Mouse (Mus musculus) activated CD4-positive, CD25-positive, alpha-beta regulatory T cell, adult 4 months (primary cell): ENCODE measurements around the gene Olfr619. TPM values are rescaled to one million over a fixed set of nuclear protein-coding genes. Genes with fewer than 3 reads are reported as not detected.

Experiments
- ATAC-seq: one replicate; pipeline ENCODE4 v1.8.0; 2017
- polyA plus RNA-seq, 2 experiments: library from polyadenylated mRNA; unstranded; fragments of 100-300 nt; shearing (Covaris generic); gene quantifications; one replicate each; pipeline ENCODE4 v1.2.1; 2017

The Olfr619 gene
- not detected for polyA plus RNA-seq

DNA sequence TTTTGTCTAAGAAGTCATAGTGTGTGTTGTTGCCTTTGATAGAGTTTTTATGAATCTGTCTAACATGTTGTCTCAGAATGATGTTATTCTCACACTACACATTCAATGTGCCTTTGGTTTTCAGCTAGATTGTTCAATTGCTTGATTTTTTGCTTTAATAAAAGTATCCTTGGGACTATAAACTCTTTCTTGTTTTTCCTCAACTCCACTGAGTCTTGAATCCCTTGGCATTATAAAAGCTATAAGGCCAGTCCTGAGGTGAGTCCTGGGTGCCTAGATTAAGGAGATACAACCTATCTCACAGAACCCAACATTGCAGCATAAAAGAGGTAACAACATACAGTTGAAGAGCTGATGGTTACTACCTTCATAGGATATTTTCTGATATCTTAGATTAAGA lies at the start of gene Olfr619:
Gene Olfr619 (plus strand): TSS at position 301 of the 400 bp plus-strand sequence.
- no peak for ATAC-seq

DNA sequence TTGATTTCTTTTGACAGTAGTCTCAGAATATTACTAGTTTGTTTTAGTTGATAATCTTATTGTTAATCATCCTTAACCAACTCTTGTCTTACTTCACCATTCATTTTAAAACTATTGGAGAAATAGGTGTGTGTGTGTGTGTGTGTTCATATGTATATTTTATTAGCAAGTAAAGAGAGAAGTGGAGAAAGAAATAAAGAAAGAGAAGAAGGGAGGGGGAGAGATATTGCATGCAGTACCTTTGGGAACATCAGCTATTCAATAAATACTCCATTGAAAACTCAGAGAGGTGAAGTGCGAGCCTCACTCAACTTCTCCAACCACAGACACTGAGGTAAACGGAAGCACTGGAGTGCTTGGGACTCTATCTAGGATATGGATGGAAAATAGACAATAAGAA lies 44.6 kb upstream of the Olfr619 start, which contains the start of gene Olfr615:
Gene Olfr615 (plus strand): TSS at position 301 of the 400 bp plus-strand sequence.
- no peak for ATAC-seq

DNA sequence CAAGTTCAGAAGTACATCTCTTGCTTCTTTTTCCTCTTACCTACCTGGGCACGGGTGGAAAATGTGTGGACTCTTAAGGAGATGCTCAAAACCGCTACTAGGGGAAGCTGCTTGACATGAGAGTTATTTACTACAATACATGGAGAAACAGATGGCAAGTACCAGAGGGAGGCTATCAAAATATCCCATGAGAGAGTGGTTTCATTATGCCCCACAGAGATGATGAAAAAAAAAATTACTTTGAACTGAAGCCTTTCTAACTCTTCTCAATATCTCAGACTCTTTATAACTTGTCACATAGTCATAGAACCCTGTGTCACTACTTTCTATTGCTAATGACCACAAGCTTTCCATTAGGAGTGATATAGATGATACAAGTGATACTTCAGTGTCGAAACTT lies 31.3 kb upstream of the Olfr619 start, which contains the start of gene Olfr616:
Gene Olfr616 (minus strand): TSS at position 101 of the 400 bp plus-strand sequence.
- no peak for ATAC-seq

DNA sequence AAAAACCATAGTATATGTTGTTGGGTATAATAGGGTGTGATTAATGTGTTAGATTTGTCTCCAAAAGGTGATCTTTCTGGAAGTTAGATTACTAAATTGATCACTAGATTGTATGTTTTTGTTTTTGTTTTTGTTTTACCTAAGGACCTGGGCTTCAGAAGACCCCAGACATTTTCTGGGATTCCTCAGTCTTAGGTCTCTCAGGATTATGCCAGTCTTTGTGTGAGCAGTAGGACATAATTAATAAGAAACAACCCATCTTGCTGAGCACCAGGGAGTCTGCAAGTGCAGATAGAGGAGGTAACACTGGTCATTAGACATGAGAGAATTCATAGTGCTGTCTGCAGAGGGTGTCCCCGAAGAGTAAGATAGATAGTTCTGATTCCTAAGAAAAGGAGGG lies 27.6 kb upstream of the Olfr619 start, which contains the start of gene Olfr617:
Gene Olfr617 (plus strand): TSS at position 301 of the 400 bp plus-strand sequence.
- ATAC-seq = no peak

DNA sequence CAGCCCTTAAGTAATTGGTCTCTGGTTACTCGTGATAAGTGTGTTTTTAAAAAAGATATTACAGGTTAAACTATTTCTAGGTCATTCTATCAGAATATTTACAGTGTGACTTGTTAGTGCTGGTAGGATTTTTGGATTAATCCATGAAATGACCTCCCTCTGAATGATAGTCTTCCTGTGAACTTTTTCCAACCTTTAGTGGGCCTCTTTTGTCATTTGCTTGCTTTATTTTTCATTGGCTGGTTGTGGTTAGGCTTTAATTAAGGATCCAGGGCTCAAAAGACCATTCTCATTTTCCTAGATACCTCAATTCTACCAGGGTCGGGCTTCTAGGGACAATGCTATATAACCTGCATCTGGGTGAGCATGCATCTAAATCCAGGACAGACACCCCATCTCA lies 10.6 kb upstream of the Olfr619 start, which contains the start of gene Olfr618:
Gene Olfr618 (plus strand): TSS at position 301 of the 400 bp plus-strand sequence.
- no peak for ATAC-seq

DNA sequence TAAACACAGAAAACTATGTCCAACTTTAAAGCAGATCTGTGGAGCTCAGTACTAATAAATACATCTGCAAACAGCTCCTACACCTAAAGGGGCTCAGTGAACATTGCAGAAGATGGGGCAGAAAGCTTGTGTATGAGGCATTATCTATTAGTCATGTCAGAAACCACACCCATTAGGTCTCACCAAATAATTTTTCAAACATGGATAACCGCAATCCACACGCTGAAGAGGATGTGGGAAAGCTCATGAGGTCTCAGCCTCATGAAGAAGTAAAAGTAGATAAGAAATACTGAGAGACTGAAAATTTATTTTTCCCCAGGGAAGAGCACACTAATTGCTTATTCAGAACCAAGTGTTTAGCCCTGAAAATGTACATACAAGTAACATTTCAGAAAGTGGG lies 7.0 kb downstream of the Olfr619 start:
- no peak for ATAC-seq

DNA sequence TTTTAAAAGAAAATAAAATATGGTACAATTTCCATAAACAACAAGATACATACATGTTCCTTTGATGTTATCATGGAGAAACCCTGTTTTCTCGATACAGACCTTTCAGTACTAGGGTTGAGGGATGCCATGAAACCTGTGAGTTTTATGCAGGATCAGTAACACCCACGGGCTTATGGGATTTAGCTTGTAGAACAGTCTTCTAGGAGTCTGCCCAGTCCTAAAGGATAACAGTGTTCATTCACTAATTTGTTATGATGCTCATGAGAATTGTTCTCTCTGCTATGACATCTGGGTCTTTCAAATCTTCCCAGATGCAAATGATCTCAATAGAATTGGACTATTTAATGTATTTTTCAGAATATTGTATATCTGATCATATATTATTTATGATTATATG lies 12.1 kb downstream of the Olfr619 start, which contains the start of gene Olfr620:
Gene Olfr620 (minus strand): TSS at position 101 of the 400 bp plus-strand sequence.
- no peak for ATAC-seq

DNA sequence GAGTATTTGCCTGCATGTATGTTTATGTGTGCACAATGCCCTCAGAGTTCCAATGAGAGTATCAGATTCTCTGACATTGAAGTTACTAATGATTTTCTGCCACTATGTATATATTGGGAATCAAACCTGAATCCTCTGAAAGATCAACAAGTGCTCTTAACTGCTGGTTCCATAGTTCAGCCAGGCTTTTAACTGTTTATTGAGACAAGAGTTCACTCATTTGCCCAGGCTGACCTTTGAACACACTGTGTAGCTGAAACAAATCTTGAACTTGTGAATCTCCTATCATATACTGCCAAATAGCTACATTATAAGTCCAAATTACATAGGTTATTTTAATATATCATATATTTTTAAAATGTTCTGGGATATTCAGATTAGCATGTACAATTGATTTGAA lies 36.4 kb downstream of the Olfr619 start:
- no peak for ATAC-seq

DNA sequence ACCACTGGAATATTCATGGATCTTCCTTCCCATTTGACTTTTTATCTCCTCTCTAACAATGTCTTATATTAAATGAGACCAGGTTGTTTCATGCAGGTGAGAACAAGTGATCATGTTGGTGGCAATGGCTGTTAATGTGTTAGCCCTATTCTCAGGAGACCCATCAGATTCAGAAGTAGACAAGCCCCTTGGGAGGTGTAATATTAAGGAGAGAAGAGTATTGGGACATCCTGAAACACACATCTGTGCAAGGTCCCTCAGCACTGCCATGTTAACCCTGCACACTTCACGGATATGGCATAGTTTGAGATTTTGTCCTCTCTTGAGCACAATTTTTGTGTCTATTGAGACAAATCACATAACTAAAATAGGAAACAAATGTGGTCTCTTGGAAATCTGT lies 42.2 kb downstream of the Olfr619 start, which contains the start of gene Olfr622:
Gene Olfr622 (minus strand): TSS at position 101 of the 400 bp plus-strand sequence.
- ATAC-seq = no peak

DNA sequence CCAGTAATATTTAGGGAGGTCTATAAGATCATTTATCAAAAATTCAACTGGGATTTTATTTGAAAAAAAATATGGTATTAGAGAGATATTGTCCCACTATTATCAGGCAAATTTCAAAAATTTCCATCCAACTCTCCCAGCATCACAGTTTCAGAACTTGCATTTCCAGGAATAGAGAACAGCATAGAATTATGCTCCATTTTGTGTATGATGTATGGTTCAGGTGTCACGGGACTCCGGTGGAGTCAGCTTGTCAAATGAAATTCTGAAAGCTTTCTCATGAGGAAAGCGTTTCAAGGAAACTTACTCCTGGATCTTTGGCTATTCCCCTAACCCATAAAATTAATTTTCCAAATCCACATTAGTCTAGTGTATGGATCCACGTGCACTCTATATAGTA lies 43.7 kb downstream of the Olfr619 start:
- no peak for ATAC-seq

Other genes with a start within 250 kb of the Olfr619 start
- not detected for gene Olfr601, start 237.9 kb upstream of the Olfr619 start, polyA plus RNA-seq
- not detected for gene Olfr603, start 214.4 kb upstream of the Olfr619 start, polyA plus RNA-seq
- not detected for gene Usp17lc, start 185.5 kb upstream of the Olfr619 start, polyA plus RNA-seq
- not detected for gene Olfr605, start 155.1 kb upstream of the Olfr619 start, polyA plus RNA-seq
- not detected for gene Olfr606, start 151.5 kb upstream of the Olfr619 start, polyA plus RNA-seq
- under 1 TPM in 1 of 2 experiments, not detected in 1; 0.08 TPM for gene Olfr607, start 136.4 kb upstream of the Olfr619 start, polyA plus RNA-seq
- not detected for gene Olfr608, start 130.7 kb upstream of the Olfr619 start, polyA plus RNA-seq
- gene Olfr609, start 102.5 kb upstream of the Olfr619 start, polyA plus RNA-seq = not detected
- gene Olfr610, start 88.5 kb upstream of the Olfr619 start, polyA plus RNA-seq = not detected
- gene Olfr611, start 79.7 kb upstream of the Olfr619 start, polyA plus RNA-seq = not detected
- not detected for gene Olfr612, start 57.9 kb upstream of the Olfr619 start, polyA plus RNA-seq
- gene Olfr613, start 52.5 kb upstream of the Olfr619 start, polyA plus RNA-seq = not detected
- gene Olfr615, start 44.5 kb upstream of the Olfr619 start, polyA plus RNA-seq = not detected
- not detected for gene Olfr616, start 31.4 kb upstream of the Olfr619 start, polyA plus RNA-seq
- gene Olfr617, start 27.5 kb upstream of the Olfr619 start, polyA plus RNA-seq = not detected
- not detected for gene Olfr618, start 10.5 kb upstream of the Olfr619 start, polyA plus RNA-seq
- 1 to 10 TPM in 1 of 2 experiments, not detected in 1; 1.3 TPM for gene Olfr620, start 12.0 kb downstream of the Olfr619 start, polyA plus RNA-seq
- not detected for gene Olfr622, start 42.1 kb downstream of the Olfr619 start, polyA plus RNA-seq
- gene Olfr623, start 63.1 kb downstream of the Olfr619 start, polyA plus RNA-seq = not detected
- gene Olfr624, start 70.6 kb downstream of the Olfr619 start, polyA plus RNA-seq = not detected
- gene Olfr625-ps1, start 82.1 kb downstream of the Olfr619 start, polyA plus RNA-seq = not detected
- not detected for gene Olfr243, start 114.1 kb downstream of the Olfr619 start, polyA plus RNA-seq
- gene Olfr628, start 129.8 kb downstream of the Olfr619 start, polyA plus RNA-seq = not detected
- gene Olfr629, start 144.4 kb downstream of the Olfr619 start, polyA plus RNA-seq = not detected
- gene Olfr630, start 156.8 kb downstream of the Olfr619 start, polyA plus RNA-seq = not detected
- gene Olfr69, start 171.0 kb downstream of the Olfr619 start, polyA plus RNA-seq = not detected
- not detected for gene Olfr68, start 179.1 kb downstream of the Olfr619 start, polyA plus RNA-seq
- not detected for gene Olfr67, start 191.2 kb downstream of the Olfr619 start, polyA plus RNA-seq
- gene Hbb-bt, start 213.4 kb downstream of the Olfr619 start, polyA plus RNA-seq = 100 to 1,000 TPM in 1 of 2 experiments, 1 to 10 TPM in 1; 1.3 to 103 TPM
- 100 to 1,000 TPM in 1 of 2 experiments, 1 to 10 TPM in 1; 8.3 to 367 TPM for gene Hbb-bs, start 227.5 kb downstream of the Olfr619 start, polyA plus RNA-seq
- gene Hbb-bh2, start 239.9 kb downstream of the Olfr619 start, polyA plus RNA-seq = not detected
- gene Hbb-bh1, start 242.6 kb downstream of the Olfr619 start, polyA plus RNA-seq = not detected